Mouse (Mus musculus) hindbrain, embryonic 11.5 days (tissue): ENCODE measurements around the gene Slf1. TPM values are rescaled to one million over a fixed set of nuclear protein-coding genes. Genes with fewer than 3 reads are reported as not detected.

ENCODE experiments used
- ATAC-seq: fragments of 200-750 bp; cut with Nextera tagmentation; 2 replicates; pipeline ENCODE4 v1.8.0; 2017; ENCODE audit warnings: mild to moderate bottlenecking, moderate TSS enrichment, moderate library complexity; ENCODE audit not compliant: low FRiP score
- DNase-seq: peaks from one replicate; pipeline ENCODE4 v3.0.0-alpha.2; 2015; ENCODE audit warnings: low spot score
- H3K27ac ChIP-seq: fragments of 300-500 bp; sonication (generic); 2 replicates; pipeline ENCODE4 v1.5.1; 2014; ENCODE audit warnings: mild to moderate bottlenecking, low read depth, low read length
- H3K27me3 ChIP-seq: fragments of 300-500 bp; sonication (generic); 2 replicates; pipeline ENCODE4 v1.6.1; 2014; ENCODE audit warnings: mild to moderate bottlenecking, low read length, moderate library complexity, mixed read lengths; ENCODE audit not compliant: control insufficient read depth, insufficient read depth
- H3K36me3 ChIP-seq: fragments of 300-500 bp; sonication (generic); 2 replicates; pipeline ENCODE4 v1.6.1; 2014; ENCODE audit warnings: mild to moderate bottlenecking, low read length, moderate library complexity, mixed read lengths; ENCODE audit not compliant: control insufficient read depth, insufficient read depth
- H3K4me1 ChIP-seq: fragments of 300-500 bp; sonication (generic); replicated peaks from 2 replicates; pipeline ENCODE4 v1.6.1; 2014; ENCODE audit warnings: low read length, mixed read lengths; ENCODE audit not compliant: control insufficient read depth, insufficient read depth
- H3K4me2 ChIP-seq: fragments of 300-500 bp; sonication (generic); replicated peaks from 2 replicates; pipeline ENCODE4 v1.6.1; 2014; ENCODE audit warnings: mild to moderate bottlenecking, low read depth, low read length
- H3K4me3 ChIP-seq: fragments of 300-500 bp; sonication (generic); 2 replicates; pipeline ENCODE4 v1.5.1; 2014; ENCODE audit warnings: low read depth, low read length
- H3K9ac ChIP-seq: fragments of 300-500 bp; sonication (generic); 2 replicates; pipeline ENCODE4 v1.6.1; 2014; ENCODE audit warnings: low read depth, low read length
- H3K9me3 ChIP-seq: fragments of 300-500 bp; sonication (generic); 2 replicates; pipeline ENCODE4 v1.6.1; 2016; ENCODE audit warnings: low read length; ENCODE audit not compliant: control insufficient read depth
- WGBS: fragments of 180-500 bp; shearing (Covaris S2); extraction: QIAGEN DNeasy Blood & Tissue Kit; methylation state at CpG from one replicate; pipeline ENCODE4 v1.1.7; 2014; 5-methylcytosine and 5-hydroxymethylcytosine counted together
- polyA plus RNA-seq: library from polyadenylated mRNA; unstranded; fragments of >200 nt; fragmentation: Nextera tagmentation; extraction: Ambion mirVana; gene quantifications from 2 replicates; pipeline ENCODE4 v1.2.1, GENCODE M21; 2014

Slf1 gene
- 45.4 and 55.1 TPM in 2 replicates for polyA plus RNA-seq

- WGBS: under 1% methylated on average over 65 of the region's 65 CpGs
Measured at GRCm38 (mm10) chr13:77134931-77135620, at the start of gene Slf1, which contains the start of gene 2210408I21Rik. Gene Slf1, minus strand, starts transcription at chr13:77135473. Gene 2210408I21Rik, plus strand, starts transcription at chr13:77135540.

GRCm38 (mm10) chr13:77177931-77178330 lies 42.7 kb upstream of the Slf1 start:
- ATAC-seq: no peak

More at GRCm38 (mm10) chr13:77134931-77135620, at the start of gene Slf1, which contains the start of gene 2210408I21Rik:
- Histone ChIP-seq H3K4me1 (no peaks in the 10 kb centered on the region), H3K27me3 (no peaks in the 10 kb centered on the region), H3K9me3 (no peaks in the 10 kb centered on the region), H3K36me3 (no peaks in the 10 kb centered on the region), H3K4me3 (peak within 1 kb of the TSS; percentile 96), H3K9ac (peak within 1 kb of the TSS; percentile 93), H3K27ac (peak within 1 kb of the TSS; percentile 94), H3K4me2 (peak within 1 kb of the TSS; percentile 58)
- peak; percentile 92 for DNase-seq
- ATAC-seq: peak; percentile 97

DNA sequence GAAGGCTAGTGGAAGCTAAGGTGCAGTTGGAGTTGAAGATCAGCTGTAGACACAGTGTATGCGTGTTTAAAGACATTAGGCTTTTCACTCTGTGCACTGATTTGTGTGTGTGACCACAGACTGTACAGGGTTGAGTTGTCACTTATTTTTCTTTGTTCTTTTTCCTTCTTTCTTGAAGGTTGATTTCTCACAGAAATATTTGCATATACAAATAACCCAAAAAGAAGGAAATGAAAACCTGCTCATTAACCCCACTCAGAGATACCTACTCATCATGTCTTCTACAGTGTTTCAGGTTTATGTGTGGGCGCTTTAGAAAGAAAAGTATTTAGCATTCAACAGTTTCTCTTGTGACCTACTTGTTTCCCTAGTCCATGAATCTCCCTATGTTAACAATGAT lies 5.6 kb upstream of the Slf1 start:
- 86% methylated on average over 2 of the region's 2 CpGs for WGBS
- Histone ChIP-seq H3K4me3 (no peak overlapping the region), H3K9ac (no peak overlapping the region), H3K4me1 (no peaks in the 10 kb centered on the region), H3K27me3 (no peaks in the 10 kb centered on the region), H3K27ac (no peak overlapping the region), H3K4me2 (no peak overlapping the region), H3K36me3 (no peaks in the 10 kb centered on the region), H3K9me3 (no peaks in the 10 kb centered on the region)
- DNase-seq (no peak), ATAC-seq (no peak)

More at GRCm38 (mm10) chr13:77177931-77178330, 42.7 kb upstream of the Slf1 start:
- DNase-seq: no peak
- Histone ChIP-seq H3K9ac (no peak overlapping the region), H3K36me3 (no peaks in the 10 kb centered on the region), H3K4me3 (no peak overlapping the region), H3K27me3 (no peaks in the 10 kb centered on the region), H3K9me3 (no peaks in the 10 kb centered on the region), H3K4me1 (no peaks in the 10 kb centered on the region), H3K27ac (no peak overlapping the region), H3K4me2 (no peak overlapping the region)

DNA sequence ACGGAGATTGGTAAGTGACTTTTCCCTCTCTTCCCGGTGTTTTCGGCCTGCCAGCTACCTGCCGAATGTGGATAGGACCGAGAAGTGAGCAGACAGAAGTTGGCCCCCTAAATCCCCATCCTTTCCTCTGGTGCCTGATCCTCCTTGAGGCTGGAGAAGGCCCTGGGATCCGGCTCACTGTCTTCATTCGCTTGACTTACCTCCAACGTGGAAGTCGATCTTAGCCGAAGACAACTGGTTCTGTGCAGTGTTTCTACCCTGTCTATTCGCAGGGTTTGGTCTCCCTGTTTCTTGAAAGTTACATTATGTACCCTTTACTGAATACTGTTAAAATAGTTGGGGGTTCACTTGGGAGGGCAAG lies 328 bp upstream of the Slf1 start:
- Histone ChIP-seq H3K9ac (peak overlapping the region; percentile 93), H3K9me3 (no peaks in the 10 kb centered on the region), H3K4me2 (peak overlapping the region; percentile 58), H3K4me3 (peak overlapping the region; percentile 96), H3K27me3 (no peaks in the 10 kb centered on the region), H3K4me1 (no peaks in the 10 kb centered on the region), H3K27ac (peak overlapping the region; percentile 94), H3K36me3 (no peaks in the 10 kb centered on the region)
- peak; percentile 68 for ATAC-seq
- 0% methylated on average over 11 of the region's 11 CpGs for WGBS
- DNase-seq: no peak

DNA sequence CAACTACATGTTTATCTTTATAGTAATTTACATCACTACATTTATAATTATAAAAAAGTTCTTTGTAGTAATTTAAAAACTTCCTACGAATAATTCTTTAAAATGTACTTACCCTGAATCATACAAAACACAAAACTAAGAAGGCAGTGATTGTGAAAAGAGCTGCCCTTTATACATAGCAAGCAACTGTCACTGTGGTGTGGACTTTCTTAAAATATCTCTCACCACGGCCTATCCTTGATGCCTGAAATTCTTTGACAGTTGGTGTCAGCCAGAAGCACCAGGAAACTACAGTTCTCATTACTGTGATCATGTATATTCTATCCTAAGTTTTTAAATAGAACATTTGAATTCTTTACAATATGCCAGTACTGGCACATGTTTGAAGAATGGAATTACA lies 4.1 kb downstream of the Slf1 start:
- no peak overlapping the region for H3K4me2 ChIP-seq
- H3K9me3 ChIP-seq: no peaks in the 10 kb centered on the region
- no peak overlapping the region for H3K4me3 ChIP-seq
- no peak for ATAC-seq
- H3K4me1 ChIP-seq: no peaks in the 10 kb centered on the region
- H3K27me3 ChIP-seq: no peaks in the 10 kb centered on the region
- WGBS: 82% methylated on average over 2 of the region's 2 CpGs
- H3K9ac ChIP-seq: no peak overlapping the region
- H3K36me3 ChIP-seq: no peaks in the 10 kb centered on the region
- DNase-seq: no peak
- no peak overlapping the region for H3K27ac ChIP-seq

GRCm38 (mm10) chr13:77128240-77128639 lies 7.0 kb downstream of the Slf1 start:
- Histone ChIP-seq H3K36me3 (no peaks in the 10 kb centered on the region), H3K4me2 (no peak overlapping the region), H3K27me3 (no peaks in the 10 kb centered on the region), H3K4me3 (no peak overlapping the region), H3K27ac (no peak overlapping the region), H3K9me3 (no peaks in the 10 kb centered on the region), H3K4me1 (no peaks in the 10 kb centered on the region), H3K9ac (no peak overlapping the region)
- 91% methylated on average over 2 of the region's 2 CpGs for WGBS
- DNase-seq (no peak), ATAC-seq (no peak)

DNA sequence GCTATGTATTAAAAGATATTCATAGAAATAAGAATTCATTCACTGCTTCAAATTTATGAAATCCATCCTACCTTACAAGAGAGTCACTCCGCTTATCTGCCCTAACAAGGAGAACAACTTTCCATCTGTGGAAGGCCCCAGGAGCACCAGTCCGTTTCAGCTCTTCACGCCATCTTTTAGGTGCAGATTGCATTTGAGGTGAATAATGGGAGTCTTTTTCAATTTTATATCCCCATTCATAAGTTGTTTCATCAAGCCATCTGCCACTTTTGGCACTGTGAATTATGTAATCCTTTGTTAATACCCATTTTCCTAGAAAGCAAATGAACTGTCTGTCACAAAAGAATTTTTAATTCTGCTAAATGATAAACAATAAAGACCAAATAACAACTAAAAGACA lies 10.1 kb downstream of the Slf1 start:
- Histone ChIP-seq H3K4me1 (no peaks in the 10 kb centered on the region), H3K9ac (no peak overlapping the region), H3K9me3 (no peaks in the 10 kb centered on the region), H3K36me3 (no peaks in the 10 kb centered on the region), H3K4me3 (no peak overlapping the region), H3K27me3 (no peaks in the 10 kb centered on the region), H3K4me2 (no peak overlapping the region), H3K27ac (no peak overlapping the region)
- ATAC-seq (no peak), DNase-seq (no peak)
- WGBS: 91% methylated on average over 3 of the region's 3 CpGs

- 94% methylated on average over 4 of the region's 4 CpGs for WGBS
- Histone ChIP-seq H3K27ac (no peak overlapping the region), H3K36me3 (no peaks in the 10 kb centered on the region), H3K4me3 (no peak overlapping the region), H3K9ac (no peak overlapping the region), H3K4me1 (no peaks in the 10 kb centered on the region), H3K9me3 (no peaks in the 10 kb centered on the region), H3K4me2 (no peak overlapping the region), H3K27me3 (no peaks in the 10 kb centered on the region)
- no peak for ATAC-seq
- DNase-seq: no peak
Measured at GRCm38 (mm10) chr13:77118695-77119094, 16.6 kb downstream of the Slf1 start.

DNA sequence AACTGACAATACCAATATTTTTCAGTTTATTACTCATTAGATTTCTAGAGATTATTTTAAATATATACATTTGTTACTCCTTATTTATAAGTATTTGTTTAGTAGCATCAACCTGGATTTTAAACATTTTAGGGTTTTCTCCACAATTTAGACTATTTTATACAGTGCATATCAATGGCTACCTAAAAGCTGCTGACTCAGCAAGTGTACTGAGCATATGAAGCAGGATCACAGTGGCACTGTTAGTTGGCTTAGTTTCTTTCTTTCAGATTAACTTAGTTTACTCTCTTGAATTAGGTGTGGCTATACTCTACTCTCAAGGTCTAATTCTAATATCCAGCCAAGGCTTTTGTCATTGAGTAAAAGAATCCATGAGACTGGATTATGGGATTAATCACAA lies 27.5 kb downstream of the Slf1 start:
- ATAC-seq: no peak
- Histone ChIP-seq H3K27ac (no peak overlapping the region), H3K27me3 (no peaks in the 10 kb centered on the region), H3K4me1 (no peaks in the 10 kb centered on the region), H3K4me3 (no peak overlapping the region), H3K9ac (no peak overlapping the region), H3K4me2 (no peak overlapping the region), H3K36me3 (no peaks in the 10 kb centered on the region), H3K9me3 (no peaks in the 10 kb centered on the region)
- no peak for DNase-seq
